Mouse (Mus musculus) lung, adult 2 months (tissue): ENCODE data around the gene Dgki. TPM values are rescaled to one million over a fixed set of nuclear protein-coding genes. Genes with fewer than 3 reads are reported as not detected.

ENCODE experiments used
- DNase-seq: peaks from one replicate; pipeline ENCODE4 v3.0.0; 2022
- H3K4me1 ChIP-seq: fragments of 200-500 bp; 2 replicates; pipeline ENCODE4 v1.6.1; 2011; ENCODE audit warnings: low read length; ENCODE audit not compliant: control insufficient read depth, insufficient read depth
- H3K4me3 ChIP-seq: fragments of 200-500 bp; replicated peaks from 2 replicates; pipeline ENCODE3; 2011; ENCODE audit warnings: low read depth, mild to moderate bottlenecking, control low read depth, low read length; ENCODE audit errors: extremely low read depth
- CTCF ChIP-seq: fragments of 200-500 bp; IDR thresholded peaks from 2 replicates; pipeline ENCODE4 v1.5.1; 2011; ENCODE audit warnings: mild to moderate bottlenecking, low read length, control low read depth; ENCODE audit not compliant: insufficient read depth
- POLR2A ChIP-seq: fragments of 200-500 bp; IDR thresholded peaks from 2 replicates; pipeline ENCODE4 v1.6.1; 2011; ENCODE audit warnings: low read depth, mild to moderate bottlenecking, control low read depth, low read length, borderline replicate concordance; ENCODE audit errors: extremely low read depth
- WGBS: fragments of 180-500 bp; shearing (Covaris S2); methylation state at CpG from one replicate; pipeline ENCODE4 v1.1.7; 2018; 5-methylcytosine and 5-hydroxymethylcytosine counted together
- polyA plus RNA-seq: library from polyadenylated mRNA; depleted of rRNA; stranded (reverse); fragments of >200 nt; gene quantifications from 2 replicates; pipeline ENCODE4 v1.2.3, GENCODE M21; 2012

Dgki gene
- polyA plus RNA-seq, 1 experiment, result 0.09 TPM

- TF ChIP-seq POLR2A (no peak), CTCF (no peak)
- WGBS, result 51% methylated on average over 6 of the region's 6 CpGs
- DNase-seq, result no peak
- Histone ChIP-seq H3K4me1 (peaks cover 3% of the 10 kb centered on the region; the same call in 1 of the 2 replicates), H3K4me3 (no peak overlapping the region)
These were observed 31.4 kb downstream of the Dgki start for GRCm38 (mm10) chr6:37268589-37268988.

GRCm38 (mm10) chr6:37267952-37268351 is 32.0 kb downstream of the Dgki start:
- no peak for DNase-seq
- peaks cover 3% of the 10 kb centered on the region; the same call in 1 of the 2 replicates for H3K4me1 ChIP-seq
- no peak for TF ChIP-seq CTCF
- no peak for TF ChIP-seq POLR2A
- 76% methylated on average over 4 of the region's 4 CpGs for WGBS
- no peak overlapping the region for H3K4me3 ChIP-seq

DNA sequence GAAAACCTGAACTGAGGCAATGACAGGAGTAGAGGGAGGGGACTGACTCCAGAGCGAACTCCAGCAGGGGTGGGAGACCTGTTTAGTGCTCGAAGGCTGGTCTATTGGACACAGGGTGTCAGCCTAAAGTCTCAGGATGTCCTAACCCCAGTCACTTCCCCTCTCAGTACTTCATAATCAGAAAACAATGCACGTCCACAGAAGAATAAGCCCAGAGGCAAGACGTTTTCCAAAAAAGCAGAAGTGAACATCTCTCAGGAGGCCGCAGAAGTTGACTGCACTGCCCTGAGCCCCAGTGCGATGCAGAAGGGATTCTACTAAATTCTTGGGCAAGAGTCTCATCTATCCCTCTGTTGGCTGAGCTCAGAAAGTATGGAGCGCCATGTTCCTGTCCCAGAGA is 37.5 kb downstream of the Dgki start:
- no peak for TF ChIP-seq POLR2A
- no peak for TF ChIP-seq CTCF
- 69% methylated on average over 7 of the region's 7 CpGs for WGBS
- H3K4me1 ChIP-seq, result no peaks in the 10 kb centered on the region
- H3K4me3 ChIP-seq, result no peak overlapping the region
- no peak for DNase-seq

GRCm38 (mm10) chr6:37261236-37261852 is 38.6 kb downstream of the Dgki start:
- 77% methylated on average over 10 of the region's 10 CpGs for WGBS
- no peak for DNase-seq
- TF ChIP-seq CTCF, result no peak
- Histone ChIP-seq H3K4me1 (no peaks in the 10 kb centered on the region), H3K4me3 (no peak overlapping the region)

GRCm38 (mm10) chr6:37258662-37259061 is 41.3 kb downstream of the Dgki start:
- 70% methylated on average over 7 of the region's 7 CpGs for WGBS
- H3K4me3 ChIP-seq, result no peak overlapping the region
- TF ChIP-seq CTCF (no peak), POLR2A (no peak)
- no peak for DNase-seq
- H3K4me1 ChIP-seq, result no peaks in the 10 kb centered on the region

DNA sequence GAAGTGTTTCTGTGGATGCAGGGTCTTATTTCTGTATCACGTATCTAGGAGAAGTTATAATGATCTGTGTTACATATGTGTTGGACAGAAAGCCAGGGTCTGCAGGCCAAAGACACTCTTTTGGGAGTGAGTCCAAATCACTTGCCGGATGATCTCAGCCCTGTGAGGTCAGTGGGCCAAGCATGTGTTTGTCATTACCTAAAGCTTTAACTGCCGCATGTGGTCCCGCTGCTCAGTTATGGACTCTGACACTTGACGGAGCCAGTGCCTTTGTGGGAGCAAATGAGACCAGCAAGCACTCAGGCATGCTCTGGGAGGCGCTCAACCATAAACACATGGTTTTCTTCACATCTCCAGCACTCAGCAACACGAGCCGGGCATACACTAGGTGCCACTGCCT is 45.8 kb downstream of the Dgki start:
- DNase-seq, result no peak
- TF ChIP-seq CTCF, result no peak

GRCm38 (mm10) chr6:37252536-37252935 is 47.4 kb downstream of the Dgki start:
- no peak for DNase-seq
- Histone ChIP-seq H3K4me1 (no peaks in the 10 kb centered on the region), H3K4me3 (no peak overlapping the region)
- 96% methylated on average over 4 of the region's 4 CpGs for WGBS
- TF ChIP-seq CTCF (no peak), POLR2A (no peak)

More for the DNA sequence above, 45.8 kb downstream of the Dgki start:
- Histone ChIP-seq H3K4me1 (no peaks in the 10 kb centered on the region), H3K4me3 (no peak overlapping the region)
- WGBS, result 42% methylated on average over 8 of the region's 8 CpGs

GRCm38 (mm10) chr6:37250671-37251070 is 49.3 kb downstream of the Dgki start:
- no peaks in the 10 kb centered on the region for H3K4me1 ChIP-seq
- no peak overlapping the region for H3K4me3 ChIP-seq
- WGBS, result 92% methylated on average over 2 of the region's 2 CpGs
- DNase-seq, result no peak
- TF ChIP-seq POLR2A, result no peak

GRCm38 (mm10) chr6:37245757-37246156 is 54.2 kb downstream of the Dgki start:
- H3K4me1 ChIP-seq, result no peaks in the 10 kb centered on the region
- TF ChIP-seq CTCF, result no peak
- no peak for TF ChIP-seq POLR2A
- DNase-seq, result no peak
- H3K4me3 ChIP-seq, result no peak overlapping the region
- 87% methylated on average over 7 of the region's 7 CpGs for WGBS

GRCm38 (mm10) chr6:37244074-37244473 is 55.9 kb downstream of the Dgki start:
- no peak for TF ChIP-seq CTCF
- TF ChIP-seq POLR2A, result no peak
- no peak for DNase-seq
- Histone ChIP-seq H3K4me1 (no peaks in the 10 kb centered on the region), H3K4me3 (no peak overlapping the region)
- WGBS, result 86% methylated on average over 11 of the region's 11 CpGs

GRCm38 (mm10) chr6:37242769-37243121 is 57.2 kb downstream of the Dgki start:
- WGBS, result 85% methylated on average over 5 of the region's 5 CpGs
- DNase-seq, result no peak
- Histone ChIP-seq H3K4me3 (no peak overlapping the region), H3K4me1 (no peaks in the 10 kb centered on the region)
- TF ChIP-seq POLR2A, result no peak
- TF ChIP-seq CTCF, result no peak
